Mouse (Mus musculus): ENCODE measurements around the gene Amdhd1. TPM values are rescaled to one million over a fixed set of nuclear protein-coding genes. Genes with fewer than 3 reads are reported as not detected.

Amdhd1 gene
- polyA plus RNA-seq, 2 experiments from 2014 or later, result 0.43 to 0.82 TPM

DNA sequence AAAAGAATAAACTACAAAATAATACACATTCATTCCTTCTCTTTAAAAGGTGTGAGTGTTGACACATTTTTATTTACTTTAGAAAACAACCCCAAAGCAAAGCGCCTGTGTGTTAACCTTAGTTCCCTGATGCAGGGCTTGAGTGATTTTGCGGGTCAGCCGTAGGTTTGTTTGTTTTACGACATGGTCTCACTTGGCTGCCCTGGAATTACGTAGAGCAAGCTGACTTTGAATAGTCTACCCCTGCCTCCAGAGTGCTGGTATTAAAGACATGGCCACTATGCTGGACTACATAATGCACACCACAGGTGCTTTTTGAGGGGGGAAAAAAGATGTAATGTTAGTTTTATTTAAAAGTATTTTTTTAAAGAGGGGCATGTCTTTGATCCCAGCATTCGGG, 1.0 kb downstream of the Amdhd1 start:
- ATAC-seq, result no peak

GRCm38 (mm10) chr10:93538287-93538686, 1.5 kb downstream of the Amdhd1 start:
- ATAC-seq, result no peak

GRCm38 (mm10) chr10:93525329-93525728, 14.5 kb downstream of the Amdhd1 start:
- ATAC-seq, result no peak

DNA sequence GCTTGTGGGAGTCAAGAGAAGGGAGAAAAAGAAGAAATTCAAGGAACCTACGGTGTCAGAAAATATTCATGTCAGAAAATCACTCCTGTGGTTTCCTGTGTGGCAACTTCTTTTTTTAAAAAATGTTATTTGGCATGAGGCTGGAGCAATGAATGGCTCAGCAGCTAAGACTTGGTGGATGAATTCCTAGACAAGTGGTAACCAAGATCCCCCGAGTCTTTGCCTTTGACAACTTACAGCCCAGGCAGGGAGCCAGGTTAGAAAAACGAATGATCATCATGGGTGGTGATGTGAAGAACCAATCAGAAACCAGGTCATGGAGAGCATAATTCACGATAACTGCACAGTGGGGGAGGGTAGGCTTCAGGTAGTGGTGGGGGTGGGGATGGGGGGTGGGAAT, 18.8 kb downstream of the Amdhd1 start:
- ATAC-seq, result no peak

DNA sequence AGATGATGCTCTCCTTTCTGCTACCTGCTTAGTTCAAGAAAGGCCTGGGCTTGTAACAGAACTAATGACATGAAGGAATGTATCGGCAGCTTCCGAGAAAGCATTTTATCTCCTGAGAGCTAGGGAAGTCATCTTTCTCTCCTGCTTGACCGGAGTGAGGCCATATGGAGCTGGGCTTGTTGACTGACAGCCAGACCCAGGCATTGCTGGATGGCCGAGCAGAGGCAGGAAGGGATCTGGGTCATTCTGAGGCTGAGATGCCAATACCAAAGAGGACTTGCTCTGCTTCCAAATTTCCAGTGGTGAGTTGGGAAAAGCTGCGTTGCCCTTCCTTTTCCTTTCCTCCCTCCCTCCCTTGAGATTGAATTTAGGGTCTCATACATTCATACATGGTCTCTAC, 20.1 kb downstream of the Amdhd1 start:
- no peak for ATAC-seq

DNA sequence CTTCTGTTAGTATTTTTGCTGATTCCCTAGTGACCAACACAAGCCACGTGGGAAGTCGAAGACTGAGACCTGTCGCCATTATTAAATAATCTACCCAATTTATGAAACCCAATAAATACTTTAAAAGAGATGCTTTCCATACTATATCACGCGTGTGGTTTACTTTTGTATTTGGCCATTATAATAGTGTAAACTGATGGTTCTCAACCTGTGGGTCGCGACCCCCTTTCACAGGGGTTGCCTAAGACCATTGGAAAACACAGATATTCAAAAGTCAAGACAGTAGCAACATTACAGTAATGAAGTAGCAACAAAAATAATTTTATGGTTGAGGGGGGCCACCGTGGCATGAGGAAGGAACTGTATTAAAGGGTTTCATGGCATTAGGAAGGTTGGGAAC, 20.7 kb downstream of the Amdhd1 start:
- no peak for ATAC-seq

DNA sequence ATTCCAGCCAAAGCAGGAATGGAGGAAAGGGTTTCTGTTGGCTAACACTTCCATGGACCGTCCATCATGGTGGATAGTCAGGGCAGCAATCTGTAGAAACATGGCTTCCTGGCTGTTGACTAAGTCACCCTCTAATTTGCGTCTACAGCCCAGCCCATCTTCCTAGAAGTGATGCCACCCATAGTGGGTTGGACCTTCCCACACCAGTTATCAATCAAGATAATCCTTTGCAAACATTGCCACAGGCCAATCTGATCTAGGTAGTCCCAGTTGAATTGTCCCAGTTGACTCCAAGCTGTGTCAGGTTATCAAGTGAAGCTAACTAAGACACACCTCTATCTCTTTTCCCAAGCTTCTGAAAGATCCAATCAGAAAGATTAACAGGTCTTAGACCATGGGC, 21.2 kb downstream of the Amdhd1 start:
- no peak for ATAC-seq

DNA sequence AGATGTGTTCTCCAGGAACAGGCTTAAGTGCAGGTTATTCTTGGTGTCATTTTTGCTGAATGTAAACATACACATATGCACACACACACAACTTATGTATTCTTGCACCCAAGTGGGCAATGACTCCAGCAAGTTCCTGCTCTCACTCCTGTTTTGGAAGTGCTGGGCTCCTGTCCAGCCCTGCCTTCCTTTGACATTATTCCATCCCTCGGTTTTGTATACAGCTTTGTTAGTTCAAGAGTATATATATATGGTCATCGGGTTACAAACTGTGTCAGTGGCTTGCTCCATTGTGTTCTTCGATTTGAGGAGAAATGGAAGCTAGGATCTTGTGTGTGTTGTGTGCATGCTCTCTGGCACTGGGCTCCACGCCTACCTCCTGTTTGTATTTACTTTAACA, 21.6 kb downstream of the Amdhd1 start:
- no peak for ATAC-seq

- ATAC-seq, result no peak
Measured at GRCm38 (mm10) chr10:93517754-93518153, 22.1 kb downstream of the Amdhd1 start.

DNA sequence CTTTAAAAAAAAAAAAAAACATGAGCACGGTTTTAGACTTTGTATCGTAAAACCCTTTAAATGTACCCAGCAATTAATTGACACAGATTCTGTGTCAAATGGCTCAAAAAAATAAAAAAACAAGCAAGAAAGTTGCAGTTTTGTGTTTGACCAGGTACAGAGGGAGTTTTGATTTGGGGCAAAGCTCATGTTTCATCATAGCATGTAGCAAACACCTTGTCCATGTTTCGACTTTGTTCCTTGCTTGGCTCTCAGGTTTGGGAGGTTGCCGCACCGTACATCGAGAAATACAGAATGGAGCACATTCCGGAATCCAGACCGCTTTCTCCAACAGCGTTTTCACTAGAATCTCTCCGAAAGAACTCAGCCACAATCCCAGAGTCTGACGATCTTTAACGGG, 23.9 kb downstream of the Amdhd1 start:
- no peak for ATAC-seq

DNA sequence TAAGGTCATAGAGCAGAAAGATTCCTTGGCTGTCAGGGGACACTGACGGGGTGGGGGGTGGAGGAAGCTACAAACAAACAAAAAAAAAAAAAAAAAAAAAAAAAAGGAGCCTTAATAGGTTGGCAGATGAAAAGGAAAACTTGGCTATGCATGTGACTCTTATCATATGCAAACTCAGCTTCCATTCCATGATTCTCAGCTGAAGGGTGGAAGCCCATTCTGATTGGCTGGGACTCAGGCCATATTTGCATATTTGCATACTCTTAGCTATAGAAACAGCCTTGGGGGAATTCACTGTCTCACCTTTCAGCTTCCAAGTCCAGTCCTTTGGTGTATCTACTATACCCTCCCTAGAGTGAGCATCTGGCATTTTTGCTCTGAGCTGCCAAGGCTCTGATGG, 24.4 kb downstream of the Amdhd1 start:
- ATAC-seq, result no peak

GRCm38 (mm10) chr10:93509532-93510153, 30.2 kb downstream of the Amdhd1 start:
- ATAC-seq, result no peak

DNA sequence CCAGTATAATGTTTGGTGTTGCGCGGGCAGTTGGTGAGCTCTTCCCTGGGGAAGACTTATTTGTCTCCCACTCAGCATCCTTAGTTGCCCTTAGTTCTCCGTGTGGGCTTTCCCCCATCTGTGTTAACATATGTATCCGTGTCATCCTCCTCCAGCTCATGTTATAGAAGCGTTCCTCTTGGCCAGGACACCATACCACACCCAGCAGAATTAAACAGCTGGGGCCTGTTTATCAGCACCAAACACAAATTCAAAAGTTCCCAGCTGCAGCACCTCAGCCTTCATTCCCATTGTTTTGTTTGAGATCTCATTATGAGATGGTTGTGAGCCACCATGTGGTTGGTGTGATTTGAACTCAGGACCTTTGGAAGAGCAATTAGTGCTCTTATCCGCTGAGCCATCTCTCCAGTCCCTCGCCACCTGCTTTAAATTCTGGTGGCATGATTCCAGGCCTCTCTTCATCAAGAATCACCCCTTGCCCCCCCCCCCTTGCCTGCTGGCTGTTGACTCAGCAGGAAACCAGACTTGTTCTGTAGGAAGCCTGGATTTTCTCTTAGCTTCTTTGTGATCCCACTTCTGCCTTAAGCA, 31.4 kb downstream of the Amdhd1 start:
- no peak for ATAC-seq

GRCm38 (mm10) chr10:93501346-93501745, 38.5 kb downstream of the Amdhd1 start:
- no peak for ATAC-seq

DNA sequence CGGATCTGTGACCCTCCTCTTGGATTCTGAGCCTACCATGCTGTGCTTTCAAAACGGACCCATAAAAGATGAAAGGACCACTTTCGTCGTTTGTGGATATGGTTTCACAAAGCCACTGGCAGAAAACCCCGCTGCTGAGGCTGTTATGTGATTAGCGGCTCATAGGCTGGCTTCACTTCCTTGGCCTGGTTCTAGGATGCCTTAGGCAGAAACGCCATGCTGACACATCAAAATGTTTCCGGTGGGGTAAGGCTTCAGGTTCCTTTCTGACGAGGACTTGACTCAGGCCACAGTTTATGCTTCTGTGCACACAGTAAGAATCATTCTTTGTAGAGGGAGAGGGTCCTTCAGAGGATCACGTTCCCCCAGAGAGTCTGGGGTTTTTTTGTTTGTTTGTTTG, 39.0 kb downstream of the Amdhd1 start:
- no peak for ATAC-seq

- no peak for ATAC-seq
Measured at GRCm38 (mm10) chr10:93490451-93490850, 49.4 kb downstream of the Amdhd1 start.

DNA sequence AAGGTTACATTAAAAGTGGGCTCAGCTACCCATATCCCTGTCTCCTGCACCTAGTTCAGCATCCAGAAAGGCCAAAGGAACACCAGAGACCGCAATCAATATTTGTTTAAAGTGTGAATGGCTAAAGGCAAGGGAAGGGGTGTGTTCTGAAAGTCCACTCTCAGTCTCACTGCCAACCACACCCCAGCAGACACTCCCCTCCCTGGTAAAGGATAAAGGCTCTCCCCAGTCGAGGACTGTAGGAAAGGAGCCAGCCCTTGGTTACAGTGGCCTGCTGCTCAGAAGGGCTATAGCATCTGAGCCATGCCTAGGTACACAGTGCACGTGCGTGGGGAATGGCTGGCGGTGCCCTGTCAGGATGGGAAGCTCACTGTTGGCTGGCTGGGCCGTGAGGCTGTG, 51.0 kb downstream of the Amdhd1 start:
- no peak for ATAC-seq

DNA sequence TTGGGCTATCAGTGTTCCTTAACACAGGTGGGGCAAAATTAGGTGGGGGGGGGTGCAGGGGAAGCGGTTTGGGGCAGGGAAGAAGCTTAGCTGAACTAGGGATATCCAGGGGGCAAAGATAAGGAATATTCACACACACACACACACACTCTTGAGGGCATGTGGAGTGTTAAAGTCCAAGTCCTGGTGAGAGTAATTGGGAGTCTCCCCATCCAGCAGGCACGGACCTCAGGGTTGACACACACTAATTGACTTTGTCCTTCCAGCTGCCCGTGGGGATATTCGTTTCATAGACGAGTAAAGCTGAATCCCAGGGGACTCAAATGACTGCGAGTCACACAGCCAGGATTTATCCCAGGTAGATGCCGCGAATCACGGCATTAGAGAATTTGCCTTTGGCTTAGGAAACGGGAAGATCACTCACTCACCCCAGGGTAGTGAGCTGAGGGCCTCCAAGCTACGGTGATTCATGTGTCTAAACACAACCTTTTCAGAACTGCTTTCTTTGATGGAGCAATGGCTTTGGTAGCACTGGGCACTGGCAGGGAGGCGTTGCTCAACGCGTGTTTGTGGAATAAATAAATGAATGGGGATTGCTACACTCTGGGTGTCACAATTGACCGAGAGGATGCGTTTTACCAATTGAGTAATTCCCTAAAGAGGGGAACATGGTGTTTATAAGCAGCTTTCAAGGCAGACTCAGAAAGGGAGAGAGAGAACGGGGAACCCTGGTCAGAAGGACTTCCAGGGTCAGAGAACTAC, 51.6 kb downstream of the Amdhd1 start, which contains the start of gene Hal:
Gene Hal, plus strand, starts transcription at position 703 of the 762 bp plus-strand sequence.
- ATAC-seq, result no peak

DNA sequence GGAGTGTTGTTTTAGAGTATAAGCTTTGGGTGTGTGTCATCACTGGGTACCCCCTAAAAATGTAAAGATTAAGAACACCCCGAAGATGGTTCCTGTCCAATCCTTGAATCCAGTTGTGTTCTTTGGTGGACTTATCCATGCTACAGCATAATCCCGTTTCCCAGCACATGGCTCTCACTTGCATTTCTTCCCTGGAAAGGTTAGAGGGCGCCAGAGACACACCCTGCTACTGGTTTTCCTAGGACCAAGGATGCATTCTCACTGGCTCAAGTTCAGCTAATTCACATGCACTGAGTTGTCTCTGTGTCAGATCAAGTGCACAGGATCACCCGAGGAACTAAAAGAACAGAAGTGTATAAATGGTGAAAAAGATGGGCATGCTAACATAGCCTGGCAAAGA, 53.2 kb downstream of the Amdhd1 start:
- ATAC-seq, result no peak

GRCm38 (mm10) chr10:93485055-93485691, 54.7 kb downstream of the Amdhd1 start:
- ATAC-seq, result peak; percentile 56

- ATAC-seq, result no peak
Measured at GRCm38 (mm10) chr10:93484511-93484910, 55.3 kb downstream of the Amdhd1 start.
